In genomic region chr8:26304566-26304965, GRCm38 (mm10) we compare ENCODE assay signal across 26 mouse cellular contexts.
A peak's percentile ranks its signal among the peaks of the same experiment; 100 is the strongest.
DNase-seq lines count a peak whose midpoint lies in the region; ATAC-seq and TF ChIP-seq lines count a peak whose summit lies in the region.
"Had no signal": no experiment of that assay in that cellular context is flagged by ENCODE, and none has a peak within 500 bp of the region (broad histone marks: within the 10 kb centered on the region; RNA-seq: fewer than 3 reads in every experiment).

No protein-coding gene starts in this region.

- H3K4me3 ChIP-seq in forebrain, embryonic 14.5 days (ENCODE audit: low read depth, low read length), result no peak overlapping the region
- no peak overlapping the region for H3K4me3 ChIP-seq in forebrain, embryonic 15.5 days
- no peak overlapping the region for H3K4me3 ChIP-seq in kidney, embryonic 15.5 days (replicated peaks)
- no peak overlapping the region for H3K4me3 ChIP-seq in kidney, adult 2 months (ENCODE audit: insufficient read depth, low read depth, low read length)
- no peak overlapping the region for H3K4me3 ChIP-seq in hindbrain, embryonic 12.5 days
- H3K4me3 ChIP-seq in neural tube, embryonic 12.5 days, result no peak overlapping the region
- H3K4me3 ChIP-seq: erythroblast, embryonic 14.5 days; heart, adult 2 months; heart, embryonic 13.5 days; limb, embryonic 10.5 days; limb, embryonic 15.5 days; liver, embryonic 13.5 days; megakaryocyte, embryonic 14.5 days; midbrain, embryonic 13.5 days had no signal

- no peak for TF ChIP-seq CTCF in kidney, adult 2 months (conservative IDR thresholded peaks at IDR 0.05; ENCODE audit: insufficient read depth, insufficient read length, low read depth, low read length)

- H3K4me2 ChIP-seq in forebrain, embryonic 14.5 days (ENCODE audit: low read length), result no peak overlapping the region
- no peak overlapping the region for H3K4me2 ChIP-seq in forebrain, embryonic 15.5 days (replicated peaks)
- 0 out of 2 replicates have a peak overlapping the region, but pooled peaks have one; percentile 31 for H3K4me2 ChIP-seq in kidney, embryonic 15.5 days
- H3K4me2 ChIP-seq in hindbrain, embryonic 12.5 days (replicated peaks), result no peak overlapping the region
- no peak overlapping the region for H3K4me2 ChIP-seq in neural tube, embryonic 12.5 days (replicated peaks)
- H3K4me2 ChIP-seq: heart, embryonic 13.5 days; limb, embryonic 15.5 days; liver, embryonic 13.5 days; midbrain, embryonic 13.5 days had no signal

- no peak for TF ChIP-seq POLR2A in kidney, adult 2 months (IDR thresholded peaks at IDR 0.05; ENCODE audit: low read depth, low read length)

- H3K27me3 ChIP-seq in forebrain, embryonic 14.5 days (replicated peaks; ENCODE audit: control insufficient read depth, insufficient read depth, low read length), result no peaks in the 10 kb centered on the region
- no peaks in the 10 kb centered on the region for H3K27me3 ChIP-seq in forebrain, embryonic 15.5 days
- H3K27me3 ChIP-seq in kidney, embryonic 15.5 days, result peaks cover 10% of the 10 kb centered on the region; the same call in 1 of the 2 replicates
- H3K27me3 ChIP-seq in kidney, adult 2 months (replicated peaks; ENCODE audit: control insufficient read depth, insufficient read depth, low read length), result no peaks in the 10 kb centered on the region
- H3K27me3 ChIP-seq in hindbrain, embryonic 12.5 days, result no peaks in the 10 kb centered on the region
- no peaks in the 10 kb centered on the region for H3K27me3 ChIP-seq in neural tube, embryonic 12.5 days (replicated peaks)
- H3K27me3 ChIP-seq: liver, embryonic 13.5 days; megakaryocyte, embryonic 14.5 days; midbrain, embryonic 13.5 days had no signal

- H3K4me1 ChIP-seq in forebrain, embryonic 14.5 days (ENCODE audit: control insufficient read depth, insufficient read depth, low read length), result peaks cover 16% of the 10 kb centered on the region
- H3K4me1 ChIP-seq in forebrain, embryonic 15.5 days, result peaks cover 14% of the 10 kb centered on the region
- H3K4me1 ChIP-seq in kidney, embryonic 15.5 days, result peaks cover 39% of the 10 kb centered on the region
- H3K4me1 ChIP-seq in kidney, adult 2 months (ENCODE audit: control insufficient read depth, insufficient read depth, low read length), result peaks cover 2% of the 10 kb centered on the region; the same call in 1 of the 2 replicates
- H3K4me1 ChIP-seq in hindbrain, embryonic 12.5 days, result peaks cover 27% of the 10 kb centered on the region
- peaks cover 22% of the 10 kb centered on the region for H3K4me1 ChIP-seq in neural tube, embryonic 12.5 days
- H3K4me1 ChIP-seq: heart, embryonic 13.5 days; liver, embryonic 13.5 days; megakaryocyte, embryonic 14.5 days had no signal

- no peak for DNase-seq in forebrain, embryonic 14.5 days (ENCODE audit: low spot score)
- DNase-seq in kidney, adult 2 months, result no peak
- no peak for DNase-seq in cerebellum, adult 9-10 months
- DNase-seq: adrenal gland, postnatal 14 days; cerebellum, adult 11 months; cerebellum, adult 9-11 months; gastrocnemius, postnatal 25 days; heart, adult 2 months; heart, postnatal 10 days; kidney, adult 18-20 months; kidney, postnatal 14 days; layer of hippocampus, adult 9-11 months; liver, embryonic 13.5 days; lung, adult 18-20 months; lung, postnatal 4 days had no signal

- H3K36me3 ChIP-seq in forebrain, embryonic 14.5 days (ENCODE audit: control insufficient read depth, insufficient read depth, low read length), result no peaks in the 10 kb centered on the region
- H3K36me3 ChIP-seq in forebrain, embryonic 15.5 days, result no peaks in the 10 kb centered on the region
- no peaks in the 10 kb centered on the region for H3K36me3 ChIP-seq in kidney, embryonic 15.5 days
- no peaks in the 10 kb centered on the region for H3K36me3 ChIP-seq in kidney, adult 2 months (ENCODE audit: control insufficient read depth, insufficient read depth, low read length)
- no peaks in the 10 kb centered on the region for H3K36me3 ChIP-seq in hindbrain, embryonic 12.5 days
- no peaks in the 10 kb centered on the region for H3K36me3 ChIP-seq in neural tube, embryonic 12.5 days
- H3K36me3 ChIP-seq: heart, embryonic 13.5 days; limb, embryonic 10.5 days; limb, embryonic 15.5 days; liver, embryonic 13.5 days; midbrain, embryonic 13.5 days had no signal

- WGBS in forebrain, embryonic 14.5 days, result 82% methylated on average over 6 of the region's 6 CpGs
- WGBS in forebrain, embryonic 15.5 days, result 68% methylated on average over 6 of the region's 6 CpGs
- 43% methylated on average over 6 of the region's 6 CpGs for WGBS in kidney, embryonic 15.5 days
- 57% methylated on average over 6 of the region's 6 CpGs for WGBS in kidney, adult 2 months
- WGBS in hindbrain, embryonic 12.5 days, result 45% methylated on average over 6 of the region's 6 CpGs
- 71% methylated on average over 6 of the region's 6 CpGs for WGBS in neural tube, embryonic 12.5 days

- no peak overlapping the region for H3K9ac ChIP-seq in forebrain, embryonic 14.5 days (ENCODE audit: low read length)
- H3K9ac ChIP-seq in forebrain, embryonic 15.5 days (replicated peaks), result no peak overlapping the region
- H3K9ac ChIP-seq in kidney, embryonic 15.5 days, result no peak overlapping the region
- H3K9ac ChIP-seq in hindbrain, embryonic 12.5 days, result no peak overlapping the region
- no peak overlapping the region for H3K9ac ChIP-seq in neural tube, embryonic 12.5 days
- H3K9ac ChIP-seq: heart, embryonic 13.5 days; limb, embryonic 15.5 days; liver, embryonic 13.5 days; midbrain, embryonic 13.5 days had no signal

- 0 out of 2 replicates have a peak, but pooled peaks have one; percentile 23 for ATAC-seq in forebrain, embryonic 14.5 days
- no peak for ATAC-seq in forebrain, embryonic 15.5 days (replicated peaks)
- ATAC-seq in kidney, embryonic 15.5 days (replicated peaks; ENCODE audit: low FRiP score), result no peak
- peak; percentile 53 for ATAC-seq in hindbrain, embryonic 12.5 days (ENCODE audit: low FRiP score)
- ATAC-seq in neural tube, embryonic 12.5 days (ENCODE audit: low FRiP score, low read depth), result peak; percentile 33; the same call in 1 of the 2 replicates
- ATAC-seq: lung, postnatal 0 days had no signal

- no peaks in the 10 kb centered on the region for H3K9me3 ChIP-seq in forebrain, embryonic 14.5 days (replicated peaks; ENCODE audit: control insufficient read depth, low read length)
- H3K9me3 ChIP-seq in forebrain, embryonic 15.5 days, result no peaks in the 10 kb centered on the region
- H3K9me3 ChIP-seq in kidney, embryonic 15.5 days (replicated peaks), result no peaks in the 10 kb centered on the region
- H3K9me3 ChIP-seq in hindbrain, embryonic 12.5 days (replicated peaks), result no peaks in the 10 kb centered on the region
- H3K9me3 ChIP-seq in neural tube, embryonic 12.5 days, result no peaks in the 10 kb centered on the region
- H3K9me3 ChIP-seq: heart, embryonic 13.5 days; limb, embryonic 10.5 days; limb, embryonic 15.5 days; liver, embryonic 13.5 days; megakaryocyte, embryonic 14.5 days; midbrain, embryonic 13.5 days had no signal

- no peak overlapping the region for H3K27ac ChIP-seq in forebrain, embryonic 14.5 days (ENCODE audit: low read depth, low read length)
- no peak overlapping the region for H3K27ac ChIP-seq in forebrain, embryonic 15.5 days (replicated peaks)
- 0 out of 2 replicates have a peak overlapping the region, but pooled peaks have one; percentile 3 for H3K27ac ChIP-seq in kidney, embryonic 15.5 days
- H3K27ac ChIP-seq in kidney, adult 2 months (ENCODE audit: insufficient read depth, low read depth, low read length), result no peak overlapping the region
- no peak overlapping the region for H3K27ac ChIP-seq in hindbrain, embryonic 12.5 days
- H3K27ac ChIP-seq in neural tube, embryonic 12.5 days, result no peak overlapping the region
- H3K27ac ChIP-seq: heart, adult 2 months; heart, embryonic 13.5 days; limb, embryonic 15.5 days; liver, embryonic 13.5 days; midbrain, embryonic 13.5 days had no signal

Comparison
In these comparisons a context has a peak if more than half of its experiments do, and no peak if none do; other contexts are left out.
1. ATAC-seq: peak in forebrain, embryonic 14.5 days (single experiment), hindbrain, embryonic 12.5 days (single experiment) and neural tube, embryonic 12.5 days (single experiment); none in forebrain, embryonic 15.5 days (single experiment) and kidney, embryonic 15.5 days (single experiment).